Mouse (Mus musculus): ENCODE results near the gene Zfp648.

Gene Zfp648

GRCm38 (mm10) chr1:154200955-154201722, at the start of gene Zfp648:
TSS of gene Zfp648 (plus strand) at chr1:154201187.
- no peak for DNase-seq (ENCODE audit: low spot score)

GRCm38 (mm10) chr1:154152539-154152938, 48.4 kb upstream of the Zfp648 start:
- DNase-seq (ENCODE audit: low spot score): no peak

GRCm38 (mm10) chr1:154153800-154154199, 47.2 kb upstream of the Zfp648 start:
- DNase-seq (ENCODE audit: low spot score): no peak

GRCm38 (mm10) chr1:154156177-154157062, 44.6 kb upstream of the Zfp648 start:
- no peak for DNase-seq (ENCODE audit: low spot score)

- no peak for DNase-seq (ENCODE audit: low spot score)
Measured at GRCm38 (mm10) chr1:154157131-154157530, 43.9 kb upstream of the Zfp648 start.

GRCm38 (mm10) chr1:154167696-154168095, 33.3 kb upstream of the Zfp648 start:
- no peak for DNase-seq (ENCODE audit: low spot score)

GRCm38 (mm10) chr1:154175334-154175733, 25.7 kb upstream of the Zfp648 start:
- no peak for DNase-seq (ENCODE audit: low spot score)

- no peak for DNase-seq (ENCODE audit: low spot score)
Measured at GRCm38 (mm10) chr1:154177781-154178180, 23.2 kb upstream of the Zfp648 start.

GRCm38 (mm10) chr1:154178541-154179155, 22.3 kb upstream of the Zfp648 start:
- no peak for DNase-seq (ENCODE audit: low spot score)

GRCm38 (mm10) chr1:154180952-154181351, 20.0 kb upstream of the Zfp648 start:
- DNase-seq (ENCODE audit: low spot score): peak; percentile 13

GRCm38 (mm10) chr1:154182396-154183076, 18.5 kb upstream of the Zfp648 start:
- no peak for DNase-seq (ENCODE audit: low spot score)

- DNase-seq (ENCODE audit: low spot score): no peak
Measured at GRCm38 (mm10) chr1:154183077-154183751, 17.8 kb upstream of the Zfp648 start.

GRCm38 (mm10) chr1:154188229-154188628, 12.8 kb upstream of the Zfp648 start:
- no peak for DNase-seq (ENCODE audit: low spot score)

- DNase-seq (ENCODE audit: low spot score): no peak
Measured at GRCm38 (mm10) chr1:154188631-154189030, 12.4 kb upstream of the Zfp648 start.

GRCm38 (mm10) chr1:154189842-154190530, 11.0 kb upstream of the Zfp648 start:
- DNase-seq (ENCODE audit: low spot score): no peak

GRCm38 (mm10) chr1:154198896-154199295, 2.1 kb upstream of the Zfp648 start:
- no peak for DNase-seq (ENCODE audit: low spot score)

GRCm38 (mm10) chr1:154202580-154202979, 1.6 kb downstream of the Zfp648 start:
- no peak for DNase-seq (ENCODE audit: low spot score)

- DNase-seq (ENCODE audit: low spot score): no peak
Measured at GRCm38 (mm10) chr1:154203386-154203785, 2.4 kb downstream of the Zfp648 start.

GRCm38 (mm10) chr1:154204652-154205573, 3.9 kb downstream of the Zfp648 start:
- DNase-seq (ENCODE audit: low spot score): no peak

GRCm38 (mm10) chr1:154219991-154220390, 19.0 kb downstream of the Zfp648 start:
- no peak for DNase-seq (ENCODE audit: low spot score)

All from spleen, adult 12 weeks (tissue).